Mouse (Mus musculus) midbrain, embryonic 12.5 days (tissue): ENCODE data around the gene Syde1. TPM values are rescaled to one million over a fixed set of nuclear protein-coding genes. Genes with fewer than 3 reads are reported as not detected.

ENCODE experiments used
- ATAC-seq: fragments of 200-750 bp; cut with Nextera tagmentation; 2 replicates; pipeline ENCODE4 v1.8.0; 2017; ENCODE audit warnings: low read depth, moderate TSS enrichment, moderate library complexity; ENCODE audit not compliant: low FRiP score
- H3K27ac ChIP-seq: fragments of 300-500 bp; sonication (generic); replicated peaks from 2 replicates; pipeline ENCODE4 v1.5.1; 2016; ENCODE audit warnings: mild to moderate bottlenecking
- H3K27me3 ChIP-seq: fragments of 300-500 bp; sonication (generic); 2 replicates; pipeline ENCODE4 v1.6.1; 2016; ENCODE audit warnings: mild to moderate bottlenecking
- H3K36me3 ChIP-seq: fragments of 300-500 bp; sonication (generic); 2 replicates; pipeline ENCODE4 v1.6.1; 2016
- H3K4me1 ChIP-seq: fragments of 300-500 bp; sonication (generic); 2 replicates; pipeline ENCODE4 v1.6.1; 2016
- H3K4me2 ChIP-seq: fragments of 300-500 bp; sonication (generic); replicated peaks from 2 replicates; pipeline ENCODE4 v1.6.1; 2016; ENCODE audit warnings: mild to moderate bottlenecking, moderate library complexity
- H3K4me3 ChIP-seq: fragments of 300-500 bp; sonication (generic); 2 replicates; pipeline ENCODE4 v1.5.1; 2016; ENCODE audit warnings: mild to moderate bottlenecking
- H3K9ac ChIP-seq: fragments of 300-500 bp; sonication (generic); replicated peaks from 2 replicates; pipeline ENCODE4 v1.6.1; 2016; ENCODE audit warnings: mild to moderate bottlenecking, moderate library complexity
- H3K9me3 ChIP-seq: fragments of 300-500 bp; sonication (generic); 2 replicates; pipeline ENCODE4 v1.6.1; 2016; ENCODE audit warnings: mild to moderate bottlenecking
- whole genome bisulfite sequencing: fragments of 180-500 bp; shearing (Covaris S2); methylation state at CpG from one replicate; pipeline ENCODE4 v1.1.7; 2016; 5-methylcytosine and 5-hydroxymethylcytosine counted together
- polyA plus RNA-seq: library from polyadenylated mRNA; unstranded; fragments of >200 nt; fragmentation: Nextera tagmentation; extraction: Ambion mirVana; gene quantifications from 2 replicates; pipeline ENCODE4 v1.2.1, GENCODE M21; 2016

Syde1 gene
- polyA plus RNA-seq, 1 experiment from 2014 or later, result 8.8 TPM

GRCm38 (mm10) chr10:78575105-78575632 lies 16.6 kb downstream of the Syde1 start:
- Histone ChIP-seq H3K36me3 (peaks cover 25% of the 10 kb centered on the region; the same call in 1 of the 2 replicates), H3K9ac (peak overlapping the region; percentile 71), H3K4me3 (peak overlapping the region; percentile 64), H3K9me3 (no peaks in the 10 kb centered on the region), H3K27me3 (no peaks in the 10 kb centered on the region), H3K4me1 (peaks cover 7% of the 10 kb centered on the region; the same call in 1 of the 2 replicates), H3K27ac (peak overlapping the region; percentile 72), H3K4me2 (peak overlapping the region; percentile 73)
- ATAC-seq, result peak; percentile 53
- WGBS, result 18% methylated on average over 13 of the region's 13 CpGs

- under 1% methylated on average over 51 of the region's 51 CpGs for WGBS
- peak within 1 kb of the TSS; percentile 73 for H3K4me2 ChIP-seq
- peaks cover 7% of the 10 kb centered on the region; the same call in 1 of the 2 replicates for H3K4me1 ChIP-seq
- peak within 1 kb of the TSS; percentile 72 for H3K27ac ChIP-seq
- ATAC-seq, result peak; percentile 91
- H3K36me3 ChIP-seq, result peaks cover 19% of the 10 kb centered on the region; the same call in 1 of the 2 replicates
- H3K4me3 ChIP-seq, result peak within 1 kb of the TSS; percentile 64
- no peaks in the 10 kb centered on the region for H3K9me3 ChIP-seq
- H3K27me3 ChIP-seq, result no peaks in the 10 kb centered on the region
- H3K9ac ChIP-seq, result peak within 1 kb of the TSS; percentile 71
These were observed 17.3 kb downstream of the Syde1 start, which contains the start of gene Ilvbl for GRCm38 (mm10) chr10:78574250-78575104. Ilvbl (plus strand) TSS chr10:78574346.

- Histone ChIP-seq H3K9me3 (no peaks in the 10 kb centered on the region), H3K36me3 (peaks cover 7% of the 10 kb centered on the region; the same call in 1 of the 2 replicates), H3K9ac (no peak overlapping the region), H3K27ac (no peak overlapping the region), H3K27me3 (no peaks in the 10 kb centered on the region), H3K4me1 (peaks cover 7% of the 10 kb centered on the region; the same call in 1 of the 2 replicates), H3K4me2 (no peak overlapping the region), H3K4me3 (no peak overlapping the region)
- 77% methylated on average over 3 of the region's 3 CpGs for WGBS
- ATAC-seq, result no peak
These were observed 18.5 kb downstream of the Syde1 start for GRCm38 (mm10) chr10:78573226-78573625.

- Histone ChIP-seq H3K4me3 (no peak overlapping the region), H3K36me3 (no peaks in the 10 kb centered on the region), H3K27ac (no peak overlapping the region), H3K4me2 (no peak overlapping the region), H3K9ac (0 out of 2 replicates have a peak overlapping the region, but pooled peaks have one; percentile 11), H3K9me3 (no peaks in the 10 kb centered on the region), H3K27me3 (no peaks in the 10 kb centered on the region), H3K4me1 (peaks cover 7% of the 10 kb centered on the region; the same call in 1 of the 2 replicates)
- ATAC-seq, result no peak
- 81% methylated on average over 2 of the region's 2 CpGs for WGBS
These were observed 20.9 kb downstream of the Syde1 start for GRCm38 (mm10) chr10:78570897-78571296.

GRCm38 (mm10) chr10:78570416-78570815 lies 21.3 kb downstream of the Syde1 start:
- 69% methylated on average over 6 of the region's 6 CpGs for WGBS
- Histone ChIP-seq H3K9ac (0 out of 2 replicates have a peak overlapping the region, but pooled peaks have one; percentile 11), H3K4me3 (no peak overlapping the region), H3K36me3 (no peaks in the 10 kb centered on the region), H3K9me3 (no peaks in the 10 kb centered on the region), H3K27ac (no peak overlapping the region), H3K4me1 (peaks cover 4% of the 10 kb centered on the region; the same call in 1 of the 2 replicates), H3K4me2 (no peak overlapping the region), H3K27me3 (no peaks in the 10 kb centered on the region)
- no peak for ATAC-seq

GRCm38 (mm10) chr10:78569686-78570085 lies 22.1 kb downstream of the Syde1 start:
- Histone ChIP-seq H3K4me1 (no peaks in the 10 kb centered on the region), H3K9ac (no peak overlapping the region), H3K27me3 (no peaks in the 10 kb centered on the region), H3K9me3 (no peaks in the 10 kb centered on the region), H3K27ac (no peak overlapping the region), H3K4me2 (no peak overlapping the region), H3K4me3 (no peak overlapping the region), H3K36me3 (no peaks in the 10 kb centered on the region)
- ATAC-seq, result no peak
- 64% methylated on average over 3 of the region's 3 CpGs for WGBS

- WGBS, result 83% methylated on average over 3 of the region's 3 CpGs
- H3K4me2 ChIP-seq, result no peak overlapping the region
- H3K4me1 ChIP-seq, result no peaks in the 10 kb centered on the region
- H3K9ac ChIP-seq, result no peak overlapping the region
- H3K27me3 ChIP-seq, result no peaks in the 10 kb centered on the region
- no peak overlapping the region for H3K27ac ChIP-seq
- H3K36me3 ChIP-seq, result no peaks in the 10 kb centered on the region
- ATAC-seq, result no peak
- H3K4me3 ChIP-seq, result no peak overlapping the region
- H3K9me3 ChIP-seq, result no peaks in the 10 kb centered on the region
These were observed 22.6 kb downstream of the Syde1 start for GRCm38 (mm10) chr10:78569191-78569590.

- Histone ChIP-seq H3K27ac (no peak overlapping the region), H3K4me1 (no peaks in the 10 kb centered on the region), H3K36me3 (no peaks in the 10 kb centered on the region), H3K27me3 (no peaks in the 10 kb centered on the region), H3K9ac (no peak overlapping the region), H3K4me2 (no peak overlapping the region), H3K4me3 (no peak overlapping the region), H3K9me3 (no peaks in the 10 kb centered on the region)
- ATAC-seq, result no peak
- WGBS, result 93% methylated on average over 1 of the region's 1 CpGs
These were observed 26.7 kb downstream of the Syde1 start for GRCm38 (mm10) chr10:78565070-78565469.

GRCm38 (mm10) chr10:78540943-78541342 lies 50.8 kb downstream of the Syde1 start:
- Histone ChIP-seq H3K4me1 (no peaks in the 10 kb centered on the region), H3K36me3 (no peaks in the 10 kb centered on the region), H3K4me3 (no peak overlapping the region), H3K27ac (no peak overlapping the region), H3K9ac (no peak overlapping the region), H3K27me3 (no peaks in the 10 kb centered on the region), H3K9me3 (no peaks in the 10 kb centered on the region), H3K4me2 (no peak overlapping the region)
- ATAC-seq, result no peak
- WGBS, result 50% methylated on average over 2 of the region's 2 CpGs

Other genes with a start within 250 kb of the Syde1 start
- gene Agpat3, start 239.5 kb downstream of the Syde1 start, polyA plus RNA-seq, result 58.2 TPM in 2 replicates
- 320 and 330 TPM in 2 replicates for gene Rrp1, start 178.9 kb downstream of the Syde1 start, polyA plus RNA-seq
- gene Cstb, start 166.3 kb downstream of the Syde1 start, polyA plus RNA-seq, result 112 and 114 TPM in 2 replicates
- 10.0 and 10.9 TPM in 2 replicates for gene Pdxk, start 127.0 kb downstream of the Syde1 start, polyA plus RNA-seq
- not detected in 2 replicates for gene Olfr1358, start 74.5 kb downstream of the Syde1 start, polyA plus RNA-seq
- 37.5 and 43.6 TPM in 2 replicates for gene Ilvbl, start 17.6 kb downstream of the Syde1 start, polyA plus RNA-seq
- gene Olfr1357, start 26.1 kb upstream of the Syde1 start, polyA plus RNA-seq, result not detected in 2 replicates
- gene Casp14, start 126.3 kb upstream of the Syde1 start, polyA plus RNA-seq, result not detected in 2 replicates
- gene Ccdc105, start 161.1 kb upstream of the Syde1 start, polyA plus RNA-seq, result 0.17 TPM in 2 replicates
- gene Slc1a6, start 188.5 kb upstream of the Syde1 start, polyA plus RNA-seq, result 1.8 and 2.4 TPM in 2 replicates